Mouse (Mus musculus) brain, embryonic 14.5 days (tissue): ENCODE results near the gene Il17rd.

Experiments used
- CTCF ChIP-seq: fragments of 200-500 bp; IDR thresholded peaks from 2 replicates; pipeline ENCODE4 v1.5.1; 2012; ENCODE audit warnings: inconsistent platforms, mild to moderate bottlenecking, moderate library complexity, borderline replicate concordance; ENCODE audit not compliant: insufficient read depth, insufficient read length; ENCODE audit errors: extremely low read depth
- POLR2A ChIP-seq: fragments of 200-500 bp; IDR thresholded peaks from 2 replicates; pipeline ENCODE4 v1.6.1; 2012; ENCODE audit warnings: mild to moderate bottlenecking, inconsistent platforms, borderline replicate concordance; ENCODE audit not compliant: poor library complexity, insufficient read depth, insufficient read length, severe bottlenecking; ENCODE audit errors: extremely low read depth

GRCm38 (mm10) chr14:26993427-26993826 lies 45.3 kb upstream of the Il17rd start:
- TF ChIP-seq CTCF, result no peak
- TF ChIP-seq POLR2A, result no peak
